Mouse (Mus musculus) MEL (cell line): Measurements from ENCODE around the gene Asic3. TPM values are rescaled to one million over a fixed set of nuclear protein-coding genes. Genes with fewer than 3 reads are reported as not detected.

Experiments used
- DNase-seq: peaks from one replicate; pipeline ENCODE4 v3.0.0; 2011; ENCODE audit warnings: low read depth, low spot score
- H3K27ac ChIP-seq: 2 replicates; pipeline ENCODE4 v1.5.1; 2012; ENCODE audit warnings: low read depth, mild to moderate bottlenecking, control low read depth, low read length, moderate library complexity; ENCODE audit not compliant: control insufficient read depth
- H3K27me3 ChIP-seq, 2 experiments: fragments of 150-350 bp in 1 of 2; sonication (generic) in 1 of 2; 2 replicates each; pipeline ENCODE4 v1.6.1; 2012; ENCODE audit warnings: low read length in 2 of 2, mild to moderate bottlenecking in 2 of 2, improper control_type of control experiment in 1 of 2, moderate library complexity in 1 of 2; ENCODE audit not compliant: insufficient read depth in 2 of 2, control insufficient read depth in 1 of 2
- H3K36me3 ChIP-seq, 2 experiments: 2 replicates each; pipeline ENCODE4 v1.6.1; 2012 to 2014; ENCODE audit warnings: low read length in 2 of 2, improper control_type of control experiment in 1 of 2, inconsistent platforms in 1 of 2, mild to moderate bottlenecking in 1 of 2; ENCODE audit not compliant: insufficient read depth in 2 of 2, control insufficient read depth in 1 of 2
- H3K4me1 ChIP-seq, 2 experiments: fragments of 150-350 bp in 1 of 2; sonication (generic) in 1 of 2; 2 replicates each; pipeline ENCODE4 v1.6.1; 2012; ENCODE audit warnings: low read length in 2 of 2, improper control_type of control experiment in 1 of 2, mild to moderate bottlenecking in 1 of 2; ENCODE audit not compliant: insufficient read depth in 2 of 2, control insufficient read depth in 1 of 2
- H3K4me3 ChIP-seq, 2 experiments: fragments of 150-350 bp in 1 of 2; sonication (generic) in 1 of 2; 2 replicates each; pipeline ENCODE4 v1.5.1; 2012; ENCODE audit warnings: low read depth in 2 of 2, low read length in 2 of 2, mild to moderate bottlenecking in 2 of 2, moderate library complexity in 2 of 2, control low read depth in 1 of 2, improper control_type of control experiment in 1 of 2; ENCODE audit not compliant: control insufficient read depth in 1 of 2, insufficient read depth in 1 of 2
- H3K79me2 ChIP-seq: 2 replicates; pipeline ENCODE4 v1.6.1; 2012; ENCODE audit warnings: mild to moderate bottlenecking, low read length, moderate library complexity; ENCODE audit not compliant: control insufficient read depth, poor library complexity, insufficient read depth
- H3K9ac ChIP-seq: 2 replicates; pipeline ENCODE4 v1.6.1; 2012; ENCODE audit warnings: low read depth, mild to moderate bottlenecking, control low read depth, low read length, moderate library complexity; ENCODE audit not compliant: control insufficient read depth, poor library complexity, severe bottlenecking
- H3K9me3 ChIP-seq: fragments of 150-350 bp; sonication (generic); replicated peaks from 2 replicates; pipeline ENCODE4 v1.6.1; 2012; ENCODE audit warnings: mild to moderate bottlenecking, low read length, improper control_type of control experiment, moderate library complexity; ENCODE audit not compliant: insufficient read depth
- BHLHE40 ChIP-seq: IDR thresholded peaks from 2 replicates; pipeline ENCODE4 v1.6.1; 2012; ENCODE audit warnings: low read depth, mild to moderate bottlenecking, inconsistent platforms, low read length, improper control_type of control experiment, borderline replicate concordance
- CHD1 ChIP-seq: IDR thresholded peaks from 2 replicates; pipeline ENCODE4 v1.6.1; 2012; ENCODE audit warnings: low read depth, mild to moderate bottlenecking, inconsistent platforms, low read length, improper control_type of control experiment
- CHD2 ChIP-seq: IDR thresholded peaks from 2 replicates; pipeline ENCODE4 v1.6.1; 2011; ENCODE audit warnings: low read length, improper control_type of control experiment
- CTCF ChIP-seq, 3 experiments: IDR thresholded peaks in 2 of 3; conservative IDR thresholded peaks in 1 of 3; 2 replicates each; pipeline ENCODE4 v1.5.1; 2011 to 2012; ENCODE audit warnings: low read length in 3 of 3, low read depth in 2 of 3, mild to moderate bottlenecking in 2 of 3, improper control_type of control experiment in 1 of 3, inconsistent platforms in 1 of 3, mixed read lengths in 1 of 3, moderate library complexity in 1 of 3; ENCODE audit not compliant: control insufficient read depth in 1 of 3, insufficient read depth in 1 of 3, poor library complexity in 1 of 3, severe bottlenecking in 1 of 3
- E2F4 ChIP-seq: IDR thresholded peaks from 2 replicates; pipeline ENCODE4 v1.6.1; 2011; ENCODE audit warnings: low read depth, low read length, improper control_type of control experiment, borderline replicate concordance
- ELF1 ChIP-seq: IDR thresholded peaks from 2 replicates; pipeline ENCODE4 v1.6.1; 2014; ENCODE audit warnings: low read depth, mild to moderate bottlenecking, inconsistent platforms, low read length, improper control_type of control experiment, moderate library complexity
- EP300 ChIP-seq, 2 experiments: IDR thresholded peaks; 2 replicates each; pipeline ENCODE4 v1.6.1; 2011; ENCODE audit warnings: improper control_type of control experiment in 2 of 2, low read length in 2 of 2, low read depth in 1 of 2, mild to moderate bottlenecking in 1 of 2
- ETS1 ChIP-seq: IDR thresholded peaks from 2 replicates; pipeline ENCODE4 v1.6.1; 2012; ENCODE audit warnings: low read depth, mild to moderate bottlenecking, inconsistent platforms, low read length, improper control_type of control experiment, moderate library complexity
- GABPA ChIP-seq: IDR thresholded peaks from 2 replicates; pipeline ENCODE4 v1.6.1; 2012; ENCODE audit warnings: low read depth, mild to moderate bottlenecking, inconsistent platforms, low read length, improper control_type of control experiment, moderate library complexity
- GATA1 ChIP-seq: IDR thresholded peaks from 2 replicates; pipeline ENCODE4 v1.6.1; 2011; ENCODE audit warnings: low read depth, low read length, improper control_type of control experiment
- HCFC1 ChIP-seq: IDR thresholded peaks from 2 replicates; pipeline ENCODE4 v1.6.1; 2012; ENCODE audit warnings: low read depth, mild to moderate bottlenecking, inconsistent platforms, low read length, improper control_type of control experiment, moderate library complexity
- JUND ChIP-seq: IDR thresholded peaks from 2 replicates; pipeline ENCODE4 v1.6.1; 2011; ENCODE audit warnings: low read depth, mild to moderate bottlenecking, improper control_type of control experiment, low read length
- MAFK ChIP-seq: IDR thresholded peaks from 2 replicates; pipeline ENCODE4 v1.6.1; 2011; ENCODE audit warnings: low read depth, mild to moderate bottlenecking, low read length, improper control_type of control experiment, borderline replicate concordance
- MAX ChIP-seq: IDR thresholded peaks from 2 replicates; pipeline ENCODE4 v1.6.1; 2011; ENCODE audit warnings: low read length, improper control_type of control experiment
- MAZ ChIP-seq: IDR thresholded peaks from 2 replicates; pipeline ENCODE4 v1.6.1; 2012; ENCODE audit warnings: low read depth, mild to moderate bottlenecking, inconsistent platforms, low read length, improper control_type of control experiment
- MXI1 ChIP-seq: IDR thresholded peaks from 2 replicates; pipeline ENCODE4 v1.6.1; 2011; ENCODE audit warnings: mild to moderate bottlenecking, low read depth, low read length, improper control_type of control experiment
- MYB ChIP-seq: IDR thresholded peaks from 2 replicates; pipeline ENCODE4 v1.6.1; 2011; ENCODE audit warnings: mild to moderate bottlenecking, low read depth, low read length, improper control_type of control experiment
- MYC ChIP-seq: IDR thresholded peaks from 2 replicates; pipeline ENCODE4 v1.6.1; 2011; ENCODE audit warnings: low read depth, mild to moderate bottlenecking, low read length, improper control_type of control experiment, moderate library complexity
- NELFE ChIP-seq: IDR thresholded peaks from 2 replicates; pipeline ENCODE4 v1.6.1; 2011; ENCODE audit warnings: low read depth, low read length, improper control_type of control experiment
- NRF1 ChIP-seq: IDR thresholded peaks from 2 replicates; pipeline ENCODE4 v1.6.1; 2014; ENCODE audit warnings: low read depth, mild to moderate bottlenecking, inconsistent platforms, low read length, improper control_type of control experiment, moderate library complexity; ENCODE audit not compliant: poor library complexity, insufficient read depth, severe bottlenecking
- POLR2A ChIP-seq, 2 experiments: IDR thresholded peaks; 2 replicates each; pipeline ENCODE4 v1.6.1; 2011 to 2012; ENCODE audit warnings: low read length in 2 of 2, mild to moderate bottlenecking in 2 of 2, control low read depth in 1 of 2, improper control_type of control experiment in 1 of 2, low read depth in 1 of 2, moderate library complexity in 1 of 2; ENCODE audit not compliant: control insufficient read depth in 1 of 2, insufficient read depth in 1 of 2, poor library complexity in 1 of 2
- POLR2AphosphoS2 ChIP-seq: IDR thresholded peaks from 2 replicates; pipeline ENCODE4 v1.6.1; 2011; ENCODE audit warnings: low read length, improper control_type of control experiment
- POLR2AphosphoS5 ChIP-seq: IDR thresholded peaks from 2 replicates; pipeline ENCODE4 v1.6.1; 2012; ENCODE audit warnings: low read depth, borderline replicate concordance, mild to moderate bottlenecking, inconsistent platforms, low read length, moderate library complexity, mixed read lengths
- RAD21 ChIP-seq: IDR thresholded peaks from 2 replicates; pipeline ENCODE4 v1.6.1; 2011; ENCODE audit warnings: mild to moderate bottlenecking, low read depth, low read length, improper control_type of control experiment
- RCOR1 ChIP-seq: IDR thresholded peaks from 2 replicates; pipeline ENCODE4 v1.6.1; 2012; ENCODE audit warnings: low read depth, mild to moderate bottlenecking, inconsistent platforms, low read length, improper control_type of control experiment
- SIN3A ChIP-seq: IDR thresholded peaks from 2 replicates; pipeline ENCODE4 v1.6.1; 2012; ENCODE audit warnings: low read length, improper control_type of control experiment, inconsistent platforms
- SMC3 ChIP-seq: IDR thresholded peaks from 2 replicates; pipeline ENCODE4 v1.6.1; 2011; ENCODE audit warnings: low read depth, low read length, improper control_type of control experiment
- TAL1 ChIP-seq: IDR thresholded peaks from 2 replicates; pipeline ENCODE4 v1.6.1; 2012; ENCODE audit warnings: mild to moderate bottlenecking, inconsistent platforms, low read length, moderate library complexity, mixed read lengths
- TCF12 ChIP-seq: IDR thresholded peaks from 2 replicates; pipeline ENCODE4 v1.6.1; 2014; ENCODE audit warnings: low read depth, mild to moderate bottlenecking, inconsistent platforms, low read length, improper control_type of control experiment, moderate library complexity
- UBTF ChIP-seq: IDR thresholded peaks from 2 replicates; pipeline ENCODE4 v1.6.1; 2012; ENCODE audit warnings: low read depth, mild to moderate bottlenecking, inconsistent platforms, low read length, improper control_type of control experiment, moderate library complexity, borderline replicate concordance; ENCODE audit not compliant: insufficient read depth
- USF1 ChIP-seq: IDR thresholded peaks from 2 replicates; pipeline ENCODE4 v1.6.1; 2014; ENCODE audit warnings: low read depth, mild to moderate bottlenecking, inconsistent platforms, low read length, improper control_type of control experiment, moderate library complexity
- USF2 ChIP-seq, 2 experiments: IDR thresholded peaks; 2 replicates each; pipeline ENCODE4 v1.6.1; 2011 to 2012; ENCODE audit warnings: improper control_type of control experiment in 2 of 2, low read length in 2 of 2, borderline replicate concordance in 1 of 2, inconsistent platforms in 1 of 2, low read depth in 1 of 2, mild to moderate bottlenecking in 1 of 2; ENCODE audit not compliant: insufficient read depth in 1 of 2
- ZKSCAN1 ChIP-seq: IDR thresholded peaks from 2 replicates; pipeline ENCODE4 v1.6.1; 2012; ENCODE audit warnings: low read depth, mild to moderate bottlenecking, inconsistent platforms, low read length, improper control_type of control experiment, moderate library complexity
- ZMIZ1 ChIP-seq: IDR thresholded peaks from 2 replicates; pipeline ENCODE4 v1.6.1; 2012; ENCODE audit warnings: low read depth, mild to moderate bottlenecking, inconsistent platforms, low read length, improper control_type of control experiment, moderate library complexity
- ZNF384 ChIP-seq: IDR thresholded peaks from 2 replicates; pipeline ENCODE4 v1.6.1; 2012; ENCODE audit warnings: low read depth, mild to moderate bottlenecking, inconsistent platforms, low read length, improper control_type of control experiment
- polyA plus RNA-seq, 2 experiments: library from polyadenylated mRNA; stranded (reverse) in 1 of 2; unstranded in 1 of 2; fragments of >175 nt in 1 of 2; fragments of >200 nt in 1 of 2; gene quantifications; 2 replicates each; pipeline versions ENCODE4 v1.2.1 to v1.2.4; 2012; ENCODE audit warnings: low replicate concordance in 2 of 2, low read depth in 1 of 2; ENCODE audit not compliant: insufficient read length in 2 of 2, insufficient read depth in 1 of 2, missing spikeins in 1 of 2
- total RNA-seq: library from RNA; depleted of rRNA; stranded (reverse); fragments of 300-350 nt; gene quantifications from 2 replicates; pipeline ENCODE4 v1.2.3, GENCODE M21; 2012

The Asic3 gene
- total and polyA plus RNA-seq, 3 experiments: 0.04 to 0.35 TPM; not detected in 1

DNA sequence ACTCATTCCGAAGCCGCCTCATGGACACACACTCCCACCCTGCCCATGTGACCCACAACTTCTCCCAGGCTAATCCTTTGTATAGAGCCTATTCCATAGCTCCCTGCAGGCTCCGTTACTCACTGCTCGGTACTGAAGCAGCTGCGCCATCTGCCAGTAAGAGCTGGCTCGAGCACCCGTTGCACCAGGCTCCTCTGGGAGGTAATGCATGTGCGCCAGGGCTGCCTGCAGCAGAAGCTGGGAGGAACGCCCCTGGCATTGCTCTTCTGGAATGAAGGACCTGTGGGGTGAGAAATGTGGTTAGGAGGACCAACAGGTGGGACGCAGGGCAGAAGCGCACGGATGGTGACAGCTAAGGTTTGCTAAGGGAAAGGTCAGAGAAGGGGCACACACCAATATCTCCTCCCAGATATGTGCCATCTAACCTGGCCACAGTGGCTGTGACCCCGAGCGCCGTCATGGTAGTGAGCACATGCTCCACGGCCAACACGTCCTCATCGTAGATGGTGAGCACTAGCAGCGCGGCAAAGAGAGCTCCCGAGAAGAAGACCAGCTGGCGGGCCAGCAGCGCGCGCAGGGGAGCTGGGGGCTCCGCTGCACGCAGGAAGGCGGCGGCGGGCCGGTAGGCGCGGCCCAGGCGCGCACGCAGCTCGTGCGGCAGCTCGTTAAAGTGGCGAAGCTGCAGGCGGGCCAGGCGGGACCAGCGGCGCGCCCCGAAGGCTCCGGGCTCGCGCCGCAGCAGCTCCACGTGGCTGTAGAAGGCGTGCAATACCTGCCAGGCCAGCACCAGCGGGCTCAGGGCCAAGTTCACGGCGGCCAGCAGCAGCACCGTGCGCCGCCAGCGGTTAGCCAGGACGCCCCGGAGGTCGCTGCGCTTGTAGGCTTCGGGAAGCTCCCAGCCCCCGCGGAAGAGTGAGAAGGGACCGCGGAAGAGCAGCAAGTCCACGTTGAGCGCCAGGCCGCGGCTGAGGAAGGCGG is 25.6 kb upstream of the Asic3 start:
- Histone ChIP-seq H3K9ac (peak overlapping the region; percentile 77), H3K4me3 (peak overlapping the region; percentile 69 to 76), H3K36me3 (peaks cover 0 to 29% of the 10 kb centered on the region in 2 experiments; a peak in 2 of 4 replicates), H3K9me3 (no peaks in the 10 kb centered on the region), H3K27me3 (no peaks in the 10 kb centered on the region), H3K27ac (peak overlapping the region; percentile 89), H3K4me1 (peaks cover 5 to 45% of the 10 kb centered on the region in 2 experiments), H3K79me2 (peaks cover 29% of the 10 kb centered on the region)
- DNase-seq: peak; percentile 84
- peak; percentile 86; the same call in 1 of the 2 replicates for TF ChIP-seq UBTF
- no peak for TF ChIP-seq GATA1
- TF ChIP-seq CTCF (IDR thresholded peaks at IDR 0.05 in 2 of 3, conservative IDR thresholded peaks at IDR 0.05 in 1 of 3; ENCODE audit: control insufficient read depth in 1 of 3, insufficient read depth in 1 of 3, low read depth in 2 of 3, low read length in 3 of 3, poor library complexity in 1 of 3, severe bottlenecking in 1 of 3): peak in 2 of 3 experiments; percentile 43 to 46; a peak in 4 of 6 replicates
- peak; percentile 48 to 58; a peak in 3 of 4 replicates for TF ChIP-seq POLR2A (IDR thresholded peaks at IDR 0.05; ENCODE audit: control insufficient read depth in 1 of 2, insufficient read depth in 1 of 2, low read depth in 1 of 2, low read length in 2 of 2, poor library complexity in 1 of 2)
- no peak for TF ChIP-seq ELF1
- TF ChIP-seq HCFC1: peak; percentile 16; the same call in 1 of the 2 replicates
- peak; percentile 78 for TF ChIP-seq NELFE
- no peak for TF ChIP-seq ZNF384
- no peak for TF ChIP-seq TAL1
- TF ChIP-seq E2F4: no peak
- TF ChIP-seq MAFK: no peak
- peak; percentile 75; the same call in 1 of the 2 replicates for TF ChIP-seq SIN3A
- TF ChIP-seq CHD1: no peak
- TF ChIP-seq USF1: peak; percentile 75
- TF ChIP-seq SMC3: peak; percentile 51
- TF ChIP-seq POLR2AphosphoS5: no peak
- no peak for TF ChIP-seq MYB
- peak; percentile 90 for TF ChIP-seq MAX
- TF ChIP-seq BHLHE40: no peak
- TF ChIP-seq EP300 (IDR thresholded peaks at IDR 0.05; ENCODE audit: low read depth in 1 of 2, low read length in 2 of 2): no peak
- TF ChIP-seq RCOR1: no peak
- TF ChIP-seq RAD21: peak; percentile 26
- peak; percentile 21; the same call in 1 of the 2 replicates for TF ChIP-seq ETS1
- TF ChIP-seq MAZ: no peak
- TF ChIP-seq MYC: peak; percentile 91
- peak; percentile 59 for TF ChIP-seq NRF1
- no peak for TF ChIP-seq CHD2
- no peak for TF ChIP-seq JUND
- no peak for TF ChIP-seq GABPA
- TF ChIP-seq ZMIZ1: peak; percentile 57; the same call in 1 of the 2 replicates
- peak; percentile 92 for TF ChIP-seq MXI1
- peak; percentile 24; the same call in 1 of the 2 replicates for TF ChIP-seq TCF12
- no peak for TF ChIP-seq ZKSCAN1
- no peak; the same call in 1 of the 2 replicates for TF ChIP-seq POLR2AphosphoS2
- TF ChIP-seq USF2 (IDR thresholded peaks at IDR 0.05; ENCODE audit: borderline replicate concordance in 1 of 2, insufficient read depth in 1 of 2, low read depth in 1 of 2, low read length in 2 of 2): no peak
